Mouse (Mus musculus): Measurements from ENCODE around the gene Maml3. TPM values are rescaled to one million over a fixed set of nuclear protein-coding genes. Genes with fewer than 3 reads are reported as not detected.

Gene Maml3
- polyA plus RNA-seq, 1 experiment from 2014 or later, result 5.2 TPM

- Histone ChIP-seq H3K27ac (ENCODE audit: low read depth, low read length) (peak overlapping the region; percentile 40; the same call in 1 of the 2 replicates), H3K4me3 (ENCODE audit: low read length) (no peak overlapping the region), H3K9ac (ENCODE audit: low read depth, low read length) (no peak overlapping the region), H3K9me3 (ENCODE audit: control insufficient read depth, low read length) (no peaks in the 10 kb centered on the region), H3K4me2 (ENCODE audit: low read length) (peak overlapping the region; percentile 0; the same call in 1 of the 2 replicates), H3K4me1 (ENCODE audit: control insufficient read depth, insufficient read depth, low read depth, low read length) (peaks cover 8% of the 10 kb centered on the region), H3K36me3 (ENCODE audit: control insufficient read depth, insufficient read depth, low read length) (no peaks in the 10 kb centered on the region), H3K27me3 (replicated peaks; ENCODE audit: control insufficient read depth, insufficient read depth, low read length) (no peaks in the 10 kb centered on the region)
- no peak for ATAC-seq
- 53% methylated on average over 1 of the region's 1 CpGs for WGBS
These were observed 396.5 kb downstream of the Maml3 start for GRCm38 (mm10) chr3:51708375-51708745.

- WGBS, result 87% methylated on average over 7 of the region's 7 CpGs
- H3K36me3 ChIP-seq (ENCODE audit: control insufficient read depth, insufficient read depth, low read length), result no peaks in the 10 kb centered on the region
- no peaks in the 10 kb centered on the region for H3K9me3 ChIP-seq (ENCODE audit: control insufficient read depth, low read length)
- H3K27me3 ChIP-seq (replicated peaks; ENCODE audit: control insufficient read depth, insufficient read depth, low read length), result no peaks in the 10 kb centered on the region
- H3K4me2 ChIP-seq (ENCODE audit: low read length), result no peak overlapping the region
- peaks cover 30% of the 10 kb centered on the region for H3K4me1 ChIP-seq (ENCODE audit: control insufficient read depth, insufficient read depth, low read depth, low read length)
- no peak for ATAC-seq
- H3K9ac ChIP-seq (ENCODE audit: low read depth, low read length), result no peak overlapping the region
- H3K27ac ChIP-seq (ENCODE audit: low read depth, low read length), result no peak overlapping the region
- no peak overlapping the region for H3K4me3 ChIP-seq (ENCODE audit: low read length)
These were observed 399.7 kb downstream of the Maml3 start for GRCm38 (mm10) chr3:51705220-51705619.

GRCm38 (mm10) chr3:51703478-51703877, 401.4 kb downstream of the Maml3 start:
- no peak for ATAC-seq
- WGBS, result 87% methylated on average over 8 of the region's 8 CpGs
- H3K9me3 ChIP-seq (ENCODE audit: control insufficient read depth, low read length), result no peaks in the 10 kb centered on the region
- no peak overlapping the region for H3K27ac ChIP-seq (ENCODE audit: low read depth, low read length)
- no peaks in the 10 kb centered on the region for H3K27me3 ChIP-seq (replicated peaks; ENCODE audit: control insufficient read depth, insufficient read depth, low read length)
- no peak overlapping the region for H3K4me3 ChIP-seq (ENCODE audit: low read length)
- peaks cover 31% of the 10 kb centered on the region for H3K4me1 ChIP-seq (ENCODE audit: control insufficient read depth, insufficient read depth, low read depth, low read length)
- no peak overlapping the region for H3K4me2 ChIP-seq (ENCODE audit: low read length)
- H3K9ac ChIP-seq (ENCODE audit: low read depth, low read length), result no peak overlapping the region
- H3K36me3 ChIP-seq (ENCODE audit: control insufficient read depth, insufficient read depth, low read length), result no peaks in the 10 kb centered on the region

- WGBS, result 58% methylated on average over 8 of the region's 8 CpGs
- no peaks in the 10 kb centered on the region for H3K9me3 ChIP-seq (ENCODE audit: control insufficient read depth, low read length)
- no peaks in the 10 kb centered on the region for H3K27me3 ChIP-seq (replicated peaks; ENCODE audit: control insufficient read depth, insufficient read depth, low read length)
- no peak for ATAC-seq
- H3K4me3 ChIP-seq (ENCODE audit: low read length), result no peak overlapping the region
- H3K9ac ChIP-seq (ENCODE audit: low read depth, low read length), result peak overlapping the region; percentile 29; the same call in 1 of the 2 replicates
- no peaks in the 10 kb centered on the region for H3K36me3 ChIP-seq (ENCODE audit: control insufficient read depth, insufficient read depth, low read length)
- H3K4me2 ChIP-seq (ENCODE audit: low read length), result no peak overlapping the region
- peak overlapping the region; percentile 90 for H3K27ac ChIP-seq (ENCODE audit: low read depth, low read length)
- H3K4me1 ChIP-seq (ENCODE audit: control insufficient read depth, insufficient read depth, low read depth, low read length), result peaks cover 31% of the 10 kb centered on the region
These were observed 402.1 kb downstream of the Maml3 start for GRCm38 (mm10) chr3:51702701-51703286.

GRCm38 (mm10) chr3:51701950-51702349, 402.9 kb downstream of the Maml3 start:
- peak overlapping the region; percentile 42 for H3K4me3 ChIP-seq (ENCODE audit: low read length)
- peak; percentile 69 for ATAC-seq
- no peaks in the 10 kb centered on the region for H3K9me3 ChIP-seq (ENCODE audit: control insufficient read depth, low read length)
- H3K27ac ChIP-seq (ENCODE audit: low read depth, low read length), result peak overlapping the region; percentile 90
- WGBS, result 4% methylated on average over 13 of the region's 13 CpGs
- no peaks in the 10 kb centered on the region for H3K27me3 ChIP-seq (replicated peaks; ENCODE audit: control insufficient read depth, insufficient read depth, low read length)
- H3K9ac ChIP-seq (ENCODE audit: low read depth, low read length), result peak overlapping the region; percentile 66
- H3K36me3 ChIP-seq (ENCODE audit: control insufficient read depth, insufficient read depth, low read length), result no peaks in the 10 kb centered on the region
- H3K4me1 ChIP-seq (ENCODE audit: control insufficient read depth, insufficient read depth, low read depth, low read length), result peaks cover 31% of the 10 kb centered on the region
- peak overlapping the region; percentile 80 for H3K4me2 ChIP-seq (ENCODE audit: low read length)

- Histone ChIP-seq H3K9me3 (ENCODE audit: control insufficient read depth, low read length) (no peaks in the 10 kb centered on the region), H3K27me3 (replicated peaks; ENCODE audit: control insufficient read depth, insufficient read depth, low read length) (no peaks in the 10 kb centered on the region), H3K4me2 (ENCODE audit: low read length) (peak overlapping the region; percentile 80), H3K36me3 (ENCODE audit: control insufficient read depth, insufficient read depth, low read length) (no peaks in the 10 kb centered on the region), H3K9ac (ENCODE audit: low read depth, low read length) (peak overlapping the region; percentile 66), H3K4me1 (ENCODE audit: control insufficient read depth, insufficient read depth, low read depth, low read length) (peaks cover 31% of the 10 kb centered on the region), H3K27ac (ENCODE audit: low read depth, low read length) (peak overlapping the region; percentile 90), H3K4me3 (ENCODE audit: low read length) (peak overlapping the region; percentile 42)
- peak; percentile 95 for ATAC-seq
- 2% methylated on average over 27 of the region's 27 CpGs for WGBS
These were observed 403.6 kb downstream of the Maml3 start for GRCm38 (mm10) chr3:51701281-51701751.

- Histone ChIP-seq H3K4me2 (ENCODE audit: low read length) (peak overlapping the region; percentile 80), H3K9me3 (ENCODE audit: control insufficient read depth, low read length) (no peaks in the 10 kb centered on the region), H3K9ac (ENCODE audit: low read depth, low read length) (peak overlapping the region; percentile 66), H3K4me1 (ENCODE audit: control insufficient read depth, insufficient read depth, low read depth, low read length) (peaks cover 31% of the 10 kb centered on the region), H3K36me3 (ENCODE audit: control insufficient read depth, insufficient read depth, low read length) (no peaks in the 10 kb centered on the region), H3K27ac (ENCODE audit: low read depth, low read length) (peak overlapping the region; percentile 90), H3K27me3 (replicated peaks; ENCODE audit: control insufficient read depth, insufficient read depth, low read length) (no peaks in the 10 kb centered on the region), H3K4me3 (ENCODE audit: low read length) (peak overlapping the region; percentile 42)
- WGBS, result 13% methylated on average over 15 of the region's 15 CpGs
- no peak for ATAC-seq
These were observed 404.1 kb downstream of the Maml3 start for GRCm38 (mm10) chr3:51700731-51701280.

- 64% methylated on average over 4 of the region's 4 CpGs for WGBS
- H3K4me3 ChIP-seq (ENCODE audit: low read length), result no peak overlapping the region
- peak overlapping the region; percentile 90 for H3K27ac ChIP-seq (ENCODE audit: low read depth, low read length)
- no peaks in the 10 kb centered on the region for H3K36me3 ChIP-seq (ENCODE audit: control insufficient read depth, insufficient read depth, low read length)
- ATAC-seq, result no peak
- H3K4me2 ChIP-seq (ENCODE audit: low read length), result peak overlapping the region; percentile 80
- no peak overlapping the region; the same call in 1 of the 2 replicates for H3K9ac ChIP-seq (ENCODE audit: low read depth, low read length)
- H3K27me3 ChIP-seq (replicated peaks; ENCODE audit: control insufficient read depth, insufficient read depth, low read length), result no peaks in the 10 kb centered on the region
- no peaks in the 10 kb centered on the region for H3K9me3 ChIP-seq (ENCODE audit: control insufficient read depth, low read length)
- peaks cover 31% of the 10 kb centered on the region for H3K4me1 ChIP-seq (ENCODE audit: control insufficient read depth, insufficient read depth, low read depth, low read length)
These were observed 404.8 kb downstream of the Maml3 start for GRCm38 (mm10) chr3:51700123-51700522.

GRCm38 (mm10) chr3:51697931-51698330, 406.9 kb downstream of the Maml3 start:
- WGBS, result 94% methylated on average over 3 of the region's 3 CpGs
- no peaks in the 10 kb centered on the region for H3K27me3 ChIP-seq (replicated peaks; ENCODE audit: control insufficient read depth, insufficient read depth, low read length)
- H3K4me1 ChIP-seq (ENCODE audit: control insufficient read depth, insufficient read depth, low read depth, low read length), result peaks cover 28% of the 10 kb centered on the region
- H3K27ac ChIP-seq (ENCODE audit: low read depth, low read length), result no peak overlapping the region
- H3K36me3 ChIP-seq (ENCODE audit: control insufficient read depth, insufficient read depth, low read length), result no peaks in the 10 kb centered on the region
- no peak overlapping the region for H3K4me3 ChIP-seq (ENCODE audit: low read length)
- H3K9me3 ChIP-seq (ENCODE audit: control insufficient read depth, low read length), result no peaks in the 10 kb centered on the region
- no peak for ATAC-seq
- H3K4me2 ChIP-seq (ENCODE audit: low read length), result no peak overlapping the region
- no peak overlapping the region for H3K9ac ChIP-seq (ENCODE audit: low read depth, low read length)
